Mouse (Mus musculus) fibroblast of lung, adult 2 months (primary cell): ENCODE measurements around the gene Hsd17b3.

Experiments
- DNase-seq: peaks from one replicate; pipeline ENCODE4 v3.0.0-alpha.2; 2011; ENCODE audit warnings: low read depth

Hsd17b3 gene

DNA sequence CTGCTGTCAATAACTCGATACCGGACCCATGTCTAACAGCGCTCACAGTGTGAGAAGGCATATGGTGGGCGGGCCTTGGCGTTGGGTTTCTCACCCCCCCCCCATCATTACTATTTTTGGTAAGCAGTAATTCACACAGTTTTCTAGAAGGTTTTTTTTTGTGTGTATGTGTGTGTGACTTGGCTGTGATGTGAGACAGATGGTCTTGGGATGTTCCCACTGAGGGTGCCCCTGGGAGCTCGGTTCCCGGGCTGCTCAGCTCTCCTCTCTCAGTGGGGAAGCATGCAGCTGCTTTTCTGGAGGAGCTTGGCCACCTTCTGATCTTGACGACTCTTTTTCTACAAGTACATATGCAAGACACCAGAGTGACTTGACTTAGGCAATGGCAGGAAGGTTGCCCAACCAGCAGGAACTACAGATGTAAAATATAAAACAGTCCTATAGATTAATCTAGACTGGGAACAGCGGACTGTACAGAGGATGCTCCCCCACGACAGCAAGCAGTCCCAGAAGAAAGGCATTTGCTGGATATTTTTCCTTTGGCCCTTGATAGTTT lies 70.4 kb downstream of the Hsd17b3 start:
- no peak for DNase-seq

DNA sequence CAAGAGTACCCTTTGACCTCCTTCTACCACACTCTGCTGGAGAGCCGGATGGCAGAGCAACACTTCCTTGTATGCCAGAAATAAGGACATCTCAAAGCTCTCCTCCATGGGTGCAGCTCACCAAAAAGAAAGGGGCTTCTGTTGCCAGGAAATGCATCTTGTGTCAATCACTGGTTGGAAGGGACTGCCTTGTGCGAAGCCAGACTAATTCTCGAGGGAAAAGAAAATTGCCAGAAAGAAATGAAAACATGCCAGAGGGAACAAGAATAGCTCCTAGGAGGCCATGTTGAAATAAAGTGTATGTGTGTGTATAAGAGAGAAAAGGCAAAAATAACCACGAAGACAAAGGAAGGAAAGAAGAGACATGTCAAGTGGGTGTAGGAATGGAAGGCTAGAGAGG lies 73.0 kb downstream of the Hsd17b3 start:
- DNase-seq = no peak

DNA sequence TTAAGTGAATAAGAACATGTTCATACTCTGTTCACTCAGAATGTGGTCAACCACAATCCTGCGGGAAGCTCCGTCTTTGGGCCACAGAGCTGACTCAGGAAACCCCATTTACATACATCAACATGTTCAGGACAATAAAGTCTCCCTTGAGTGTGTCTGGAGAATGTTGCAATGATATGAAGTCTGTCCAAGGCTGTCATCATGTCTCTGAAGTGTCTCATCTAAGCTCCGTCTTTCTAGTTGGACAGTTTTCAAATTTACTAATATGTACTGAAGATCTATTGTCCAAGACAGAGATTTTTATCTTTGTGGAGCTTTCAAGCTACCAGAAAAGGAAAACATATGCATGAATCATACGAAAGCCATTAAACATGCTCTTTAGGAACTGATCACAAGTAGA lies 77.9 kb downstream of the Hsd17b3 start:
- DNase-seq = peak; percentile 50
